Mouse (Mus musculus) embryo, embryonic 11 days (tissue): ENCODE measurements around the gene Ndufb4.
A peak's percentile ranks its signal among the peaks of the same experiment; 100 is the strongest.

ENCODE experiments used
- DNase-seq: peaks from one replicate; pipeline ENCODE4 v3.0.0-alpha.2; 2015

The Ndufb4 gene

GRCm38 (mm10) chr16:37629011-37629410 lies 25.2 kb downstream of the Ndufb4 start:
- no peak for DNase-seq

DNA sequence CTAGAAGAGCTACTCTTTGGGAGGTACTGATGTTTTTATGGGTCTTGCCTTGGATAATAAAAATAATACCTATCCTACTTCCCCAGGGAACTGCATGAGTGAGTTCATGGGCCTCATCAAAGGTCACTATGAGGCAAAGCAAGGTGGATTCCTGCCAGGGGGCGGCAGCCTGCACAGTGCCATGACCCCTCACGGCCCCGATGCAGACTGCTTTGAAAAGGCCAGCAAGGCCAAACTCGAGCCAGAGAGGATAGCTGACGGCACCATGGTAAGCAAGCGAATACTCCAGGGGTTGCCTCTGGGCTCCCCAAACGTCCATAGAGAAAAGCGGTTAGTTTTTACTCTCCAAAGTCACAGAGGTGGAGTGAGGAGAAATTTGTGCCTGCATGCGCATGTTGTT lies 25.9 kb downstream of the Ndufb4 start:
- DNase-seq = no peak

GRCm38 (mm10) chr16:37626388-37626949 lies 27.8 kb downstream of the Ndufb4 start:
- DNase-seq = no peak

DNA sequence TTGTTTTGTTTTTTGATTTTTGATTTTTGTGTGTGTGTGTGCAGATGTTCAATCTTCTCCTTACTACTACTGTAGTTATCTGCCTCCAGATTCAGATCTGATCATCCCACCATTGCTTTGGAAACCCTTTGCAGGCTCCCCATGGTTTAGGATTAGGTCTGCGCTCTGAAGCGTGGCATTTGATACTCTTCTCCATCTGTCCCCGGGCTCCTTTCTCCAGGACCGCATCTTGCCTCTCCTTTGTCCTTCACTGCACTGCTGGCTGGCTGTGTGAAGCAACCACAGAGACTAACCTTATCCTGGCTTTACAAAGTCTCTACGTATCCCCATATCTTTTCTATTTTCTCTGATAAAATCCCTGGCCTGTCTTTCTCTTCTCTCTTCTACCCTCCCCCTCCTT lies 31.3 kb downstream of the Ndufb4 start:
- no peak for DNase-seq

GRCm38 (mm10) chr16:37622403-37622802 lies 31.9 kb downstream of the Ndufb4 start:
- no peak for DNase-seq

GRCm38 (mm10) chr16:37617695-37618094 lies 36.6 kb downstream of the Ndufb4 start:
- DNase-seq = peak; percentile 47

GRCm38 (mm10) chr16:37616104-37616503 lies 38.1 kb downstream of the Ndufb4 start:
- no peak for DNase-seq

GRCm38 (mm10) chr16:37615429-37615828 lies 38.8 kb downstream of the Ndufb4 start:
- no peak for DNase-seq

GRCm38 (mm10) chr16:37614540-37614939 lies 39.7 kb downstream of the Ndufb4 start:
- no peak for DNase-seq

GRCm38 (mm10) chr16:37612013-37612412 lies 42.2 kb downstream of the Ndufb4 start:
- no peak for DNase-seq

GRCm38 (mm10) chr16:37611072-37611471 lies 43.2 kb downstream of the Ndufb4 start:
- DNase-seq = peak; percentile 13

DNA sequence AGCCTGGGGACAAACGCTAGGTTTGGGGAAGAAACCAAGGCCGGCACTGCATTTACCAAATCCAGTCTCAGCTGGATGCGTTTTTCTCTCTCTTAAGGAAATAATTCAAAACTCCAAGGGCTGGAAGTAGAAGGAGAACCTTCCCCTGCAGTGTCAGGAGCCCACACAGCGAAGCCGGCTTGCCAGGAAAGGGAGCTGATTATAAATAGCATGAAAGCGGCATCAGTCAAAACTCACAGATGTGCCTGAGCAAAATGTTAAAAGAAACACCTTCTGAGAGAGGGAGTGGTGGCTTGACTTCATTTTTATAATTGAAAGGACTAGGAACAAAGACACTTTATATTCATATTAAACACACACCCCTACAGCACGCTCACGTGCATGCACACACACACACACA lies 43.9 kb downstream of the Ndufb4 start:
- no peak for DNase-seq

- no peak for DNase-seq
Observed at GRCm38 (mm10) chr16:37604243-37604642, 50.0 kb downstream of the Ndufb4 start.

DNA sequence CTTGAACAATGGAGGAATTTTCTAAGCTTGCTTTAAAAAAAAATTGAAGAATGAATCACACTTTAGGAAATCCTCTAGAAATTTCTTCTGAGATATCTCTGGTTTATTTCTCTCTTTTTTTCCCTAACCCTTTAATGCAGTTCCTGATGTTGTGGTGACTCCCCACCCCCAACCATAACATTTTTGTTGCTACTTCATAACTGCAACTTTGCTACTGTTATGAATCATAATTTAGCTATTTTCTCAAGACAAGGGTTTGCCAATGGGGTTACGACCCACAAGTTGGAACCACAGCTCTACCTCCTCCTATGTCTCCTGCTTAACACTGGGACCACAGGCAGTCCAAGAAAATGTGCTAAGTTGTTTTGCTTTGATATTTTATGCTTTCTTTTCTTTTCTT lies 50.8 kb downstream of the Ndufb4 start:
- no peak for DNase-seq

DNA sequence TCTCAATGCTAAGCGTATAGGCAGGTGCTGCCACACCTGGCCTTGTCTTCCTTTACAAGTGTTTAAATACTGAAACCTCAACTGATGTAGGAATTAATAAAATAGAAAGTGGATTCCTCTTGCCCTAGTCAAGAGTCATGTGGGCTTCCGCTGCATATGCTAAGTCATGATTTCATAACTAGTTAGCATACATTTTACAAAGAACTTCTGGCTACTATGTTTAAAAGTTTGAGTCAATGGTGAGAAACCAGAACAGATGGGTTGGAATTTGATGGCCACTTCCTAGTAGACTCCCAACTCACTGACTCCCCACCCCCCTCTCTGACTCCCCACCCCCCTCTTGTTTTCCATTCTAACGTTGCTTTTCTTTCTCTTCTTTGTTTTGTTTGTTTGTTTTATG lies 54.9 kb downstream of the Ndufb4 start:
- DNase-seq = no peak

- DNase-seq = no peak
Observed at GRCm38 (mm10) chr16:37598463-37598862, 55.8 kb downstream of the Ndufb4 start.

DNA sequence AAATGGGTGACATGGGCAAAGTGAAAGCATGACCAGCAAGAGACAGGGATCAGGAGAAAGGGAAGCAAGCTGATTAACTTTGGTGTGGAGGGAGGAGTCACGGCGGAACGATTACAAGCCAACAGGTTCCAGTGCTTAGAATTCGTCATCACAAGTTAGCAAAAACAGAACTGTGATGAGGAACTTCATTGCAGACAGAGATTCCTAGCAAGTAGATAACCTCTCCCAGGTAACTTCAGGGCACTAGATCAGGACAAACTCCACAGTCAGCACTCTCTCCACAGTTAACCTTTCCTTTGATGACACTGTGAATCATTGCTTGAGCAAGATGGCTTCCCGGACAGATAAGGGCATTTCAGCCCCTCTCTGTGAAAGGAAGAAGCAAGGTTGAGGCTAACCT lies 56.8 kb downstream of the Ndufb4 start:
- no peak for DNase-seq
